Mouse (Mus musculus): ENCODE results near the gene Foxn2. TPM values are rescaled to one million over a fixed set of nuclear protein-coding genes. Genes with fewer than 3 reads are reported as not detected.
A peak's percentile ranks its signal among the peaks of the same experiment; 100 is the strongest.
"Not testable (repeated sequence)": the region's sequence is repeated elsewhere in the genome, so short reads cannot be mapped to it uniquely, and the experiment has no call there.

Foxn2 gene
- total RNA-seq (2015) (36.1 and 38.4 TPM in 2 replicates), total RNA-seq (2017) (47.7 and 50.8 TPM in 2 replicates)

DNA sequence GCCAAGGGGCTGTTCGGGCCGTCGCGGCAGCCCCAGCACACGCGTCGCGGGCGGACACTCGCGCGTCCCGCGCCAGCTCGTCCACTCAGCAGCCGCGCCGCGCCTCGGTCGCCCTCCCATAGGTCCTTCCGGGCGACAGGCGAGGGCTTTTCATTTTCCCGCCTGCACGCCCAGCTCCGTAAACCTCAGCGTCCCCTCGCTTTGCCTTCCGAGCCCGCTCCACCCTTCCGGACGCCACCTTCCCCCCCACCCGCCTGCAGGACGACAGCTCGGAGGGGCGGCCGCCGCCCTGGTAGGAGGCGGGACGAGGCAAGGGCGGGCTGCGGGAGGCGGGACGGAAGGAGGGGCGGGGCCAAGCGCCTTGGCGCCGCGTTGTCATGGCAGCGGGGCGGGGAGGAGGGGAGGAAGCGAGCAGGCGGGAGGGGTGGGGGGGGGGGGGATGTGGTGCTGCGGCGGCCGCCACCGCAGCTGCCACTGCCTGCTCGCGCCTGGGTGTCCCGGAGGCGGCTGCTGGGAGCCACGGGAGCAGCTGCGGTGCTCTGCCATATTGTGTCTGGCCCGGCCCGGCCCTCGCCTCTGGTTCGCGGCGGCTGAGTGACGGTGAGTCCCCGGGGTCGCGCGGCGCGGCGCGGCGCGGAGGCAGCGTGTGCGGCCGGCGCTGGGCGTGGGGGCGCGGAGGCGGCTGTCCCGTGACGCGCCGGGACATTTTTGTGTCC, at the start of gene Foxn2:
TSS of gene Foxn2 (plus strand) at position 427 of the 716 bp plus-strand sequence.
- ATAC-seq (replicated peaks; ENCODE audit: poor library complexity) = peak; percentile 82

DNA sequence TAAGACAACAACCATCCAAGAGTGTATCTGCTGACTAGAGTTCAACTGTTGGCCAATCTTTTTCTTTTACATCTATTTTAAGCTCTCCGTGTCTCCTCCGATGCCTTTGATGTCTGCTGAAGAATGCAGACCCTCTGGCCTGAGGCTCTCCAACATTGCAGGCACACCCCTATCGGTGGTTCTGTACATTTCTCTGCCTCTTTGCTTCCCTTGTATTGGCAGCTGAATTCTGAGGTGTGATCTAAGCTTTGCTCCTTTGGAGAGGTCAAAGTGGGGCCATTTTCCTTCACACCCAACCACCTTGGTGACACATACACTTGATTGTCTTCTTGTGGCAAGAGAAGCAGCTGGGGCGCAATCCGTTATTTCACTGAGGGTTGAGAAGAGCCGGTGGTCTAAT, 43.0 kb upstream of the Foxn2 start:
- ATAC-seq (replicated peaks; ENCODE audit: poor library complexity) = no peak

GRCm38 (mm10) chr17:88398090-88398489, 42.4 kb upstream of the Foxn2 start:
- no peak for ATAC-seq (replicated peaks; ENCODE audit: poor library complexity)

- no peak for ATAC-seq (replicated peaks; ENCODE audit: poor library complexity)
Measured at GRCm38 (mm10) chr17:88398854-88399253, 41.7 kb upstream of the Foxn2 start.

DNA sequence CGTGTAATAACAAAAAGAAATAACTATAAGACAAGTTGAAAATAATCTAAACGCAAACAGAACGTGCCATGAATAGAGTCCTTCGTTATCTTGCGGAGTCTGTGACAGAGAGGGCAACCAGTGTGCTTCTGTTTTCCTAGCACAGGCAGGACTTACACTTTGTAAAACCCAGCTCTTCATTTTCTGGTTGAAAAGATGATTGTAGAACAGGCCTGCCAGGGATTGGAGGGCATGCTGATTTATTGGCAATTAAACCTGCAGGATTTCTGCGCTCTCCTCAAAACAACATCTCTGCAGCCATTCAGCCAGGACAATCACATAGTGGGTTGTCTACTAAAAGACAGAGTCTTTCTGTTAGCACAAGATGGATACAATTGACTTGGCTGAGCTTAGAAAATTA, 40.4 kb upstream of the Foxn2 start:
- no peak for ATAC-seq (replicated peaks; ENCODE audit: poor library complexity)

- no peak for ATAC-seq (replicated peaks; ENCODE audit: poor library complexity)
Measured at GRCm38 (mm10) chr17:88400702-88401475, 39.6 kb upstream of the Foxn2 start.

DNA sequence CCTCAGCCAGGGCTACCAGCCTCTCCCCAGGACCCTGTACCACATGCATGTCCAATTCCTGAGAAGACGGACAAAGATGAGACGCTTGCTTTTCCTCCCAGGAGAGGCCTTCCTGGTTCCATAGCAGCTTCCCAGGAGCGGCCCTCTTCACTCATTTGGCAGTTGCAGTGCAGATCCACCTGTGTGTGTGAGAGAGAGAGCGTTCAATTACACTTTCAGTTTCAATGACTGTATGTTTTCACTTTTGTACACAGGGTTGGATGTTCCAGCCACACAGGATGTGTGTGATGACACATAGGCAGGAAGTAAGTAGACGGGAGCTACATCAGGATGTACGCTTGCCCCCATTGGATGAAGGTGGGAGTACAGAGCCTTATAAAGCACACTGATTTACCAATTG, 37.2 kb upstream of the Foxn2 start:
- ATAC-seq (replicated peaks; ENCODE audit: poor library complexity) = peak; percentile 73

DNA sequence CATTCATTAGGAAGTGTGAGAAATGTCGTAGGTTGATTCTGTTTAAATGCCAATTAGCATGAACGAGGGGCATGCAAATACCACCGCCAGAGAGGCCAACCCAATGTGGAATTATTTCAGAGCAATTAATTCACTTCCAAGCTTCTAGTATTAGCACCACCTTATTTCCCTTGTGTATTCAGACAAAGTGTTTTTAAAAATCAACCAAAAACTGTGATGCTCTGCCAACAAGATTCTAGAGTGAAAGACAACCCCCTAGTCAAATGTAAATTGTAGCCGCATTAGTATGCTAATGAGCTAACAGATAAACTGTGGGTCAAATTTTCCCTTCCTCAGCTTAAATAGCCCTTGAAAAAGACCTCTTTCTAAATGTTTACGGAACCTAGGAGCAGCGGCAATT, 36.0 kb upstream of the Foxn2 start:
- no peak for ATAC-seq (replicated peaks; ENCODE audit: poor library complexity)

DNA sequence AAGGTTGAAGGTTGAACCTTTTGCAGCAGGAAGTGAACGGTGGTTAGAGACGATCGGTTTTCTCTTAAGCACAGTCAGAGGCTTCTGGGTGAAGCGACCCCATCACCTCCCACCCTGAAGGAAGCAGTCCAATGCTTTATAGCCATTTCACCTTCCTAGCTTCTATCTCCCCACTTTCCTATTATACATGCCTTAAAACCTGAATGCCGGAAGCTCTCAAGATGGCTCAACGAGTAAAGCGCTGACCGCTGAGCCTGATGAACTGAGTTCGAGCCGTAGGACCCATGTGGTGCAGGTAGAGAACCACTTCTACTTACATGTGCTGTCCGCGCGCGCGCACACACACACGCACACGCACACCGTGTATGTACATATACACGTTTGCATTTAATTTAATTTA, 35.4 kb upstream of the Foxn2 start:
- ATAC-seq (replicated peaks; ENCODE audit: poor library complexity) = peak; percentile 52; the same call in 1 of the 2 replicates

- no peak for ATAC-seq (replicated peaks; ENCODE audit: poor library complexity)
Measured at GRCm38 (mm10) chr17:88409706-88410105, 30.8 kb upstream of the Foxn2 start.

DNA sequence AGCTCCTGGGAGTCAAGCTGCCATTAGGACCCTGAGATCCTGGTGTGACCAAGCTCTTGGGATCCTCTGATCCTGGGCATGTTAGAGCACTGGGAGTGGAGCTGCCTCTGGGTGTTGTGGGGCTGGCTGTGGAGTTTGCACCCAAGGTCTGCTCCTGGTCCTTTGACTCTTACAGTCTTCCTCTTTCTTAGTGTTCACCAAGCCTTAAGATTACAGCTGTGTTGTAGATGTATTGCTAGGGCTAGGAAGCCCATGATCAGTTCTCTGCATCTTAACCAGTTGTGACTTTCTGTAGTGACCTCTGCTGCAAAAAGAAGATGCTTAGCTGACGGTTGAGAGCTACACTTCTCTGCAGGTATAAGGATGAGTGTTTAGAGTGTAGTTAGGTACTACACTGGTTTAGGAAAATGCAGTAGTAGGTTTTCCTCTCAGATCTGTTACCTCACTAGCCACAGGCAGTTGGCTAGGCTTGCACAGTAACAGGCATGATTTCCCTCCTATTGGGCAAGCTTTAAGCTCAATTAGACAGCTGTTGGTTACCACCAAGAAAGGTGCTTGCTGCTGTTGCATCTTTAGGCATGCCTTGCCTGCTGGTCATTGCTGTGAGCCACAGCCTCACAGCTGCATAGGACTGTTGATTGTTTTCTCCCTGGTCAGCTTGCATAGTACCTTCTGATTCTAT, 27.2 kb upstream of the Foxn2 start:
- ATAC-seq (replicated peaks; ENCODE audit: poor library complexity) = peak; percentile 99

DNA sequence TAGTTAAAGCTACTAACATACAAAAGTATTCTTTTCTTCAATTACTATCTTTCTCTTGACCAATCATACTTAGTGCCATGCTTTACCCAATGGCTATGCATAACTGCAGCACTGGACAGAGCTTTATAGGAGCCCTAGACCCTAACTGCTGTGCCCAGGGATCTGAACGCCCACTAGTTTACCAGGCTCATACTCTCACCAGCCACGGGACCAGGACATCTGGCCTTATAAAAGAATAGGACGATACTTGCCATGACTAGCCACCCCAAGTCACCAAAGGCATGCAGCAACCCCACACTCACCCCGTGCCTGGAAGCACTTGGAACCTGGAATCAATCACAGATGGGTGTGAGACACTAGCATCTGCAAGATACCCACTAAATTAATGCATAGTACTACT, 20.1 kb upstream of the Foxn2 start:
- no peak for ATAC-seq (replicated peaks; ENCODE audit: poor library complexity)

DNA sequence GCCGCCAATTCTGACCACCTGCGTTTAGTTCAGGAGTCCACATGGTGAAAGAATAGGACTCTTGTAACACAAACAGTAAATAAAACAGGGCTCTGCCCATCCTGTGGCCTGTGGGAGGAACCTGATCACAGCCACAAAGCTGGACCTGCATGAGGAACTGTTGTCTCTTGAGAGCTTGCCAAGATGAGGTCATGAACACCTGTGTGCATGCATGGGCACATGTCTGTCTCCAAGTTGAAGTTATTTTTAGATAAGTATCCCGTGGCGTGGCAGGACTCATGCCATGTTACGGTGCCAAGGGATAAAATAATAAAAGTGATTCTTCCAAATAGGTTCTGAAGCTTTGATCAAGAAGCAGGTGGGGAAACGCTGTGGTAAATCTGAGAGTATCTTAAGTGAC, 19.3 kb upstream of the Foxn2 start:
- ATAC-seq (replicated peaks; ENCODE audit: poor library complexity) = no peak

GRCm38 (mm10) chr17:88430719-88431118, 9.8 kb upstream of the Foxn2 start:
- peak; percentile 87 for ATAC-seq (replicated peaks; ENCODE audit: poor library complexity)

DNA sequence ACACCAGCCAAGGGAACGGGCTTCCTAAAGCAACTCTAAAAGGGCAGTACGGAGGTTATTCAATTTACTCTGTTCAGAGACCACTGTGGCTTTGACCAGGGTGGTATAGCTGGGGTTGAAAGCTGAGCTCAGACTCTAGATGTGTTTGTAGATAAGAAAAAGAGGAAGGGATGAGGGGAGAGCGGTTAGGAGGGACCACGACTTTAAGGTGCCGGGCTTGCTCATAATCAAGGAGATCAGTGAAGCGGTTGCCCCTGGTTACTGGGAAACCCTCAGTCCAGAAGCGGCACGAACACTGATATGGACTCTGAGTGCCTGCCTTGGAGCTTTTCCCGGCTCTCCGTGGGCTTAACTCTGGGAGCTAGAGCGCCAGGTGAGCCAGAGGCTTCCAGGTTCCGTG, 9.0 kb upstream of the Foxn2 start:
- ATAC-seq (replicated peaks; ENCODE audit: poor library complexity) = peak; percentile 56

GRCm38 (mm10) chr17:88431987-88432386, 8.5 kb upstream of the Foxn2 start:
- ATAC-seq (replicated peaks; ENCODE audit: poor library complexity) = peak; percentile 42

GRCm38 (mm10) chr17:88435322-88435721, 5.2 kb upstream of the Foxn2 start:
- ATAC-seq (replicated peaks; ENCODE audit: poor library complexity) = no peak

DNA sequence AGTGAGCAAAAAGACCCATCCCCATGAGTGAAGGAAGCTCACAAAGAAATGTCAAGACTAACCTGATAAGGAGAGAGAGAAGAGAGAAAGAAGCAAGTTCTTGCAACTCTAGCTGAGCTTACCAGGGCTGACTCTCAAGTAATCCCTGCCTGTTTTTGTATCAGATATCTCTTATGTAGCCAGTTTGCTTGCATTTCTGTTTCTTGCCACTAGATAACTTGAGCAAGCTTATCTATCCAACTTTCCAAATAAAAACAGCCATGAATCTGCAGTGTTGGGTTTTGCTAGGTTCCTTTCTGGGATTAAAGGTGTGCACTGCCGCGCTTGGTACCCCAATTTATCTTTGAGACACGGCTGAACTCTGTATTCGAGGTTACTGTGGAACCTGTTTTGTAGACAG, 4.2 kb upstream of the Foxn2 start:
- ATAC-seq (replicated peaks; ENCODE audit: poor library complexity) = no peak

DNA sequence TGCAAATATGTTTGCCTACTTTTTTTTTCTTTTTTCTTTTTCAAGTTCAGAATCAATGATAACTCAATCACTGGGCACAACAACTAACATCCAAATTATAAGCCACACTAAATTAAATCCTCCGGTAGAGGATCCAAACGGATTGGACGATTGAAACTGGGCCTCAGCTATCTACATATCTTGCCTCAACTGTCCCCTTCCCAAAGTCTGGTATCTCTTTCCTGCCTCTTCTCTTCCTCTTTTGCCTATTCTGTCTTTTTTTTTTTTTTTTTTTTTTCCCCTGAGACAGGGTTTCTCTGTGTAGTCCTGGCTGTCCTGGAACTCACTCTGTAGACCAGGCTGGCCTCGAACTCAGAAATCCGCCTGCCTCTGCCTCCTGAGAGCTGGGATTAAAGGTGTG, 3.8 kb upstream of the Foxn2 start:
- not testable (repeated sequence) for ATAC-seq (replicated peaks; ENCODE audit: poor library complexity)

DNA sequence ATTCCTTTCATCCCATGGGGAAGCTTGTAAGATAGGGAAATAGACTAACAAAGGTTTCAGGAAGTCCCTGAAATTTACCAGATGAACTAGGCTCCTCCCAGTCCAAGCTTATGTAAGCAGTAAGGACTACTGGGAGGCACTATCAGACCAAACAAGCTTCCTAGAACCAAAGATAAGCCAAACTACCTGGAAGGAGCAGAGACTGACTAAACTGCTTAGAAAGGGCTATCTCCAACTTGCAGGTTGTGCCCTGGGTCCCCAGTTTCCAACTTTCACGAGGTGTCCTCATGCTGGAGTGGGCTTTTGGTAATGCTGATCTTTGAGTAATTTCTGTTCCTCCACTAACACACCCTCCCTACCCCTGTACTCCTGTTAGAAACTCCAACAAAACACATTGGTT, 3.1 kb upstream of the Foxn2 start:
- no peak for ATAC-seq (replicated peaks; ENCODE audit: poor library complexity)

DNA sequence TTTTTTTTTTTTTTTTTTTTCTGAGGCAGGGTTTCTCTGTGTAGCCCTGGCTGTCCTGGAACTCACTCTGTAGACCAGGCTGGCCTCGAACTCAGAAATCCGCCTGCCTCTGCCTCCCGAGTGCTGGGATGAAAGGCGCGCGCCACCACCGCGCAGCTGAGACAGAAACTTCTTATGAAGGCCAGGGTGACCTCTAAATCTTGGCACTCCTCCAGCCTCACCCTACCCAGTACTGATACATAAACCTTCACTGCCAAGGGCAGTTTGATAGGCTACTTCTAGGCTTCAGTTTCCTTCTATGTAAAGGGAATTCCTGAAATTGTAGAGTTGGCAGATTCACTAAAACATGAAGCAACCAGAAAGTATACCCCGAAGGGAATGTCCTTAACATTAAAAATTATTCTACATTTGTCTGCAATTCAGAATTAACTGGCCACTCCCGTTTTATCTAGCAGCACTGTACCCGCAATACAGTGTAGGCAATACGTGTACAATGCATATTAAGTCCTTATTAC, 918 bp upstream of the Foxn2 start:
- no peak for ATAC-seq (replicated peaks; ENCODE audit: poor library complexity)

- ATAC-seq (replicated peaks; ENCODE audit: poor library complexity) = no peak
Measured at GRCm38 (mm10) chr17:88441001-88441431, 505 bp downstream of the Foxn2 start.
